Mouse (Mus musculus) telencephalon, adult 2 months (tissue): Measurements from ENCODE around the gene Uevld.
"Not testable (repeated sequence)": the region's sequence is repeated elsewhere in the genome, so short reads cannot be mapped to it uniquely, and the experiment has no call there.

Experiments
- DNase-seq: peaks from one replicate; pipeline ENCODE4 v3.0.0-alpha.2; 2011; ENCODE audit warnings: low read depth, low spot score

Uevld gene

GRCm38 (mm10) chr7:46969898-46970297, 11.6 kb upstream of the Uevld start:
- DNase-seq, result no peak

GRCm38 (mm10) chr7:46964070-46964469, 5.7 kb upstream of the Uevld start:
- DNase-seq, result no peak

GRCm38 (mm10) chr7:46962806-46963618, 4.7 kb upstream of the Uevld start:
- DNase-seq, result peak; percentile 41

- no peak for DNase-seq
Observed at GRCm38 (mm10) chr7:46962132-46962531, 3.8 kb upstream of the Uevld start.

GRCm38 (mm10) chr7:46960991-46961390, 2.7 kb upstream of the Uevld start:
- DNase-seq, result no peak

- DNase-seq, result no peak
Observed at GRCm38 (mm10) chr7:46958853-46959252, 526 bp upstream of the Uevld start.

- DNase-seq, result no peak
Observed at GRCm38 (mm10) chr7:46935847-46936246, 22.5 kb downstream of the Uevld start.

- DNase-seq, result no peak
Observed at GRCm38 (mm10) chr7:46934788-46935187, 23.5 kb downstream of the Uevld start.

GRCm38 (mm10) chr7:46931370-46931769, 27.0 kb downstream of the Uevld start:
- no peak for DNase-seq

- no peak for DNase-seq
Observed at GRCm38 (mm10) chr7:46928291-46928690, 30.0 kb downstream of the Uevld start.

GRCm38 (mm10) chr7:46922075-46922474, 36.3 kb downstream of the Uevld start:
- no peak for DNase-seq

GRCm38 (mm10) chr7:46919551-46920176, 38.7 kb downstream of the Uevld start, which contains the start of gene Tsg101:
Tsg101 (minus strand) TSS chr7:46919969.
- DNase-seq, result peak; percentile 74

- no peak for DNase-seq
Observed at GRCm38 (mm10) chr7:46918678-46919371, 39.5 kb downstream of the Uevld start.

- DNase-seq, result no peak
Observed at GRCm38 (mm10) chr7:46916376-46916775, 42.0 kb downstream of the Uevld start.

- no peak for DNase-seq
Observed at GRCm38 (mm10) chr7:46911250-46911649, 47.1 kb downstream of the Uevld start.

GRCm38 (mm10) chr7:46899343-46899742, 59.0 kb downstream of the Uevld start:
- no peak for DNase-seq

- DNase-seq, result no peak
Observed at GRCm38 (mm10) chr7:46895511-46895910, 62.8 kb downstream of the Uevld start.

GRCm38 (mm10) chr7:46883304-46883703, 75.0 kb downstream of the Uevld start:
- no peak for DNase-seq

- not testable (repeated sequence) for DNase-seq
Observed at GRCm38 (mm10) chr7:46881941-46882340, 76.4 kb downstream of the Uevld start.

GRCm38 (mm10) chr7:46880992-46881391, 77.3 kb downstream of the Uevld start:
- no peak for DNase-seq

GRCm38 (mm10) chr7:46879851-46880250, 78.5 kb downstream of the Uevld start:
- no peak for DNase-seq

- DNase-seq, result no peak
Observed at GRCm38 (mm10) chr7:46877255-46877654, 81.1 kb downstream of the Uevld start.
